Mouse (Mus musculus) spleen, adult 12 weeks (tissue): ENCODE measurements around the gene Lpin3.

Experiments used
- DNase-seq: peaks from one replicate; pipeline ENCODE4 v3.0.0; 2022; ENCODE audit warnings: low spot score

The Lpin3 gene

DNA sequence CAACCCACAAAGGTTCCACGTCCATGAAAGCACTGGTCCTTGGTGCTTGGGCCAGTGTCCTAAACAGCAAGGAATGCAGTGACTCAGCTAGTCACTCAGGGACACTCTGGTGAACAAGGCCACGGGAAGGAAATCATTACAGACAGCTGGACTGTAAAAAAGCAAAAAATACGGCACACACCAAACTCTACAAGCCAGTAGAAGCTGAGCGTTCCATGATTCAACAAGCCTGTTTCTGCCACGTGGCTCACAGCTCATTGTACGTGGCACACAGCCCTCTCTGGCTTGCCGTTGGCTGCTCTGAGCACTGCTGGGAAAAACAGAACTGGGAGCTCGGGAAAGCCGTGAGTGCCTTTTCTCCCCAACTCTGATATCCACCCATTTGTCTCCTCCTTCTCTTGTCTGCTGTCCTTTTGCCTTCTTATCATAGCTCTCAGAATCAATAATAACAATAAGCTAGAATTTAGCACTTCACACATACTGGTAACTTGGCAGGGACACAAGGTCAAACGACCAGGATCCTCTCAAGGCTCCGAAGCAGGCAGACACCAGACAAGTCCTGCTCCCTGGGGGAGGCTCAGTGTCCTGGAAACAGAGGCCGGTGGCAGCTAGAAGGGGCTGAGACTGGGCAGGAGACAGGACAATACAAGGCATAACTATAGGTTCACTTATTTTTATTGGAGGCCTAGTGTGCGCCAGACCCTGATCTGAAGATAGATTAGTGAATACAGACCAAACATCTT is at the start of gene Lpin3:
TSS of gene Lpin3 (plus strand) at position 218 of the 743 bp plus-strand sequence.
- no peak for DNase-seq

DNA sequence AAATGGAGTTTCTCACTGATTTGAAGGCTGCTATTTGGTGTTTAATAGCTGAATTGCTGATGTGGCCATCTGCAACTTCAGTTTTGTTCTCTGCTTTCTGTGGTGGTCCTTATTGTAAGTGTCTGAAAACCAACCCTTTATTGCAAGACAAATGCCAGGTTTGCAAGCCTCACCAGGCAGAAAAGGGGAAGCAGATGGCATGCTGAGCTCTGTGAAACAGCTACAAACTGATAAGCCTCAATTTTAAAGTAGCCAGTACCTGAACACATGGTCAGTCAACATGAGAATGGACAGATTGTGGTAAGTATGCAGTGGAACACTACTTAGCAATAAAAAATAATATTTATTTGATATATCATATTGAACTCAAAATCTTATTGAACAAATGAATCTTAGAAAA is 39.6 kb upstream of the Lpin3 start:
- DNase-seq = no peak

DNA sequence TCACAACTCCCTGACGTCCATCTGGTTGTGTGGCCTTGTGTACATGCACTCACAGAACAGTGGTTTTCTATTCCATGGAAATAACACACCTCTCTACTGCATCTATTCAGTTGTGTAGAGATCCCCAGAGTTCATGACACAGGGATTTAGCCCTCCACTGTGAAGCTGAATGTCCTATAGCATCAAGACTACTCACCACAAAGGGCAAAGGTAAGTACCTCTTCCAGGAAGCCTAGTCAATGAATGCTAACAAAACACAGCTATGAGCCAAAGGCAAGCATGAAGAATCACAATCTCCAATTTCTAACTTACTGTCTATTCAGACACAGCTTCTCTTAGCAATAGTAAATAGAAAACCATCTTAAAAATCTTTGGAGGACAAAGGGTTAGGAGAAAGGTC is 32.8 kb upstream of the Lpin3 start:
- no peak for DNase-seq

DNA sequence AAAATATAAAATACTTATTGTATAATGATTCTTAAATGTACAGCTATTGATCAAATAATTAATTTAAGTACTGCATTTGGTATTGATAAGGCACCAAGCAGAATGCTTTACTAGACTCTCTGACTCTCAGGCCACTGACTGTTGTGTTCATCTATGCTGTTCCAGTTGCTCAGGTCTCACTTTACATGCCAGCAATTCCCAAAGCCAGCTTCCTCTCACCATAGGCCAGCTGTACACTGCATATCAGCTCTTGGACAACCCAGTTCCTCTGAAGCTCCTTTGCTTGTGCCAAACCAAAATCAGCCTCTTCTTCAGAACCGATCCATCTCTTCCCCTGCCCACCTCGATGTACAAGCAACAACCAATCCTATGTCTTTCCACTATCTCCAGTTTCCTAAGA is 32.3 kb upstream of the Lpin3 start:
- no peak for DNase-seq

DNA sequence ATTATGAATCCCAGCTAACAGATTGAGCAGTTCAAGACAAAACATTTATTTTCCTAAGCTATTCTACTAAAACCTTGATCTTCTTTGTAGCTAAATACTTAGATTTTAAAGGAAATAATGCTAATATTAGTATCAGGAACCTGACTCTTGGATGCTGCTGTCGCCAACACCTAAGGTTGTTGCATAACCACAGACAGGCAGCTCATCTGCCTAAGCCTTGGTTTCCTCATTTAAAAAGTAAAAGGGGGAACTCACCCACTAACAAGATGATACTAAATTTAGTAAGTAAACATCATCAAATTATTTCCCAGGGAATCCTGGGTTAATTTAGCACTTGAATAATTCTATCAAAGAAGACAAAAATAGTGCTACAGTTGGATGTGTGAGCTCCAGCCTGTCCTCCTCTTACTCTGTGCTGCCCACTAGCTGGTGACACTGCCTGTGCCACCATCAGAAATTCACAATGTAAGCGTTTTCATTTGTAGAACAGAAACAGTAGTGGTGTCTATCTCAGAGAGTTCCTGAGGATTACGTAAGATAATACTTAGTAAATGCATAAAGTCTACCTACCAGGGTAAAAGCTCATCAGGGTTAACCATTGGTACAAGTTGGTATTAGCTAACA is 30.7 kb upstream of the Lpin3 start:
- DNase-seq = no peak

DNA sequence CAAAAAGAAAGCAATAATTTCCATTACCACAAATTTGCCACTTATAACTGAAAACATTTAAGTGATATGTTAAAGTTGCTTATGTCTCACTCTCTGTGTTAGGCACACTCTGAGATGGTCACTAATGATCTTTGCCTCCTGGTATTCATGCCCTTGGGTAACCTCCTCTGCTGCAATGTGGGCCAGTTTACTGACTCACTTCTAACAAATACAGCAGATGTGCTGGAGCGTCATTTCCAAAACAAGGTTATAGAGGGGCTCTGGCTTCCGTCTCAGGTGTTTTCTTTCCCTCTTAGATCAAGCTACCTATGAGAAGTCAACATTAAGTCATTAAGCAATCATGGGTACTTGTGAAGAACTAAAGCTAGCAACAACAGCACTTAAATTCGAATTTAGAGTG is 30.1 kb upstream of the Lpin3 start:
- no peak for DNase-seq

DNA sequence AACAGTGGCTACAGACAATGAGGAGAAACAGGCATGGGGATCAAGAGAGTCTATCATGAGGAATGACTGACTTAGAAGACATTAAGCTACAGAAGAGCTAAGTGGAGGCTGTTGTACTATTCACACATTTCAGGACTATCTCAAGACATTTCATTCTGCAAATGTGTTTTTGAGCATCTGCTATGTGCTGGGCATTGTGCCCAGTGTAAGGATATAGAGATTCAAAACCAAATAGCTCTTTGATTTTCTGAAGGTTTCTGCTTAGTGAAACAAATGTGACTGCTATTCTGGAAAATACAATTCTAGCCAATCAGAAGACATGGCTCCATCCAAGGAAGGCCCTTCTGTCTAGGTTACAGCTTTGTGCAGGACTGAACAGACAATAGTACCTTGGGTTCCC is 25.8 kb upstream of the Lpin3 start:
- no peak for DNase-seq

DNA sequence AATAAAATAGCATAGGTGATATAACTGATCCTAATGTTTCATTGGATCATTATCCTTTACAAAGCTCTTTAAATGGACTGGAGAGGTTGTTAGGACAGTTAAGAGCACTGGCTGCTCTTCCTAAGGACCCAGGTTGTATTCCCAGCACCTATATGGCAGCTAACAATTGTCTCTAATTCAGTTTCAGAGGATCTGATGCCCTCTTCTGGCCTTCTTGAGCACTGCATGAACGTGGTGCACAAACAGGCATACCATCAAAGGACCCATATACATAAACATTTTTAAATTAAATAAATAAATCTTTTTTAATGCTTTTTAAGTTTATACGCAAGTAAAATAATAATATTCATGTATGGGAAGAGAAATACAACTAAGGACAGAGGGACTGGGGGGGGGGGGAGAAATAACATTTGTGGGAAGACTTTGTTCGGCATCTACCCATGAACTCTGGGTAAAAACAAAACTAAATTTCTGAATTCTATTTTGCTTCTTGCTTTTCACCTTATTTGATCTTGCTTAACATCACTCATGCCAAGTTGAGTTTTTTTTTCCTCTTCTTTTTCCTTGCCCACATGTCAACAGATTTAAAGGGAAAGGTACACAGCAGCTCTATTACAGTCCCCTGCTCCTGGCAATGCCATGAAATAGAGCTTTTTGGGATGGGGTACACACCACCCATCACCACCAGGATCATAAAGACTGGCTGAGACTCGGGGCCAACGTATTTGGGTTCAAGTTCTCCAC is 23.9 kb upstream of the Lpin3 start:
- no peak for DNase-seq

DNA sequence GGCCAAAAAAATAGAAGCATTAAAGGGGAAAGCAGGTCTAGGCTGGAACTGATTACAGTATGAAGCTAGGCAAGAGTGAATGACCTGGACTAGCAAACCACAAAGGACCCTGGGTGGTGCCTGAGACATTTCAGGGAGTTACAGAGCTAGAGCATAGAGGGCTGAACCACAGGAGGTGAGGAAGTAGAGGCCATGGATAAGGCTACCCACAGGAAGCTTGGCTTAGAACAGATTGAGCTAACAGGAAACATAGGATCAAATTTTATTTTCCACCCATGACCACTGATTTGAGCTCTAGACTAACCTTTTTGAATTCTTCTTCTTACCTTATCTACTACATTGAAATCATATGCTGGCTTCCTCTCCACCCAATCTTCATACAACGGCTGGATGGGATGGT is 20.1 kb upstream of the Lpin3 start:
- no peak for DNase-seq

DNA sequence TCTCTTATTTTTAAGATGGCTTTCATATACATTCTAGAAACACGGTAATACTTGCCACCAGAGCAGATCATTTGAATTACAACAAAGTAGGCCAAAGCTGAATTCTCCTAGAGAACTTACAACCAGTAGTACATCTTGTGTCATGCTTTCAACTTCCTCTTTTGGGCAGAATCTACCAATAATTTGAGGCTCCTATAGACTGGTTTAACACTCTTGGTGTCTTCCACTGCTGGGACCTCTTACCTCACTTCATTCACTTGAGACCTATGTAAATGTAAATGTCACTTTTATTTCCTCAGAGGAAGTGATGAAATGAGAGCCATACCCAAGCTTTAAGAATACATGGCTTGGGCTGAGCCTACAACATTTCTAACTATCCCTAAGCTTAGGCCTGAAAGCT is 16.4 kb upstream of the Lpin3 start:
- DNase-seq = no peak

DNA sequence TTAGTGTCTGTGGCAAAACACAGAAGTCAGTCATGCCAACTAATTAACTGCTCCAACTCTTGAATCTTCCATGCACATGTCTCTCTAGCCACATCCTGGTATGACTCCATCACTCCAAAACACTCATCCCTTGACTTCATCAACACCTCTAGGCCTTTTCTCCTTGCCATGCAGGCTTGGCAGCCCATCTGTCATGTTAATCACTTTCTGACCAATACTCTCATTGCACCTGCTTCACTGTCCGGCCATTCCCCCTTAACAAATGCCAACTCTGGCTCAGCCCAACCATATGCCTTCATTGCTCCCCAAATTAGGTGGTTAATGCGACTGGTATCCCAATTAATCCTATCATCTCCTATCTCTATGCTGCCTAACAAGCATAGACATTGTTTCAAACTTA is 15.2 kb upstream of the Lpin3 start:
- no peak for DNase-seq

DNA sequence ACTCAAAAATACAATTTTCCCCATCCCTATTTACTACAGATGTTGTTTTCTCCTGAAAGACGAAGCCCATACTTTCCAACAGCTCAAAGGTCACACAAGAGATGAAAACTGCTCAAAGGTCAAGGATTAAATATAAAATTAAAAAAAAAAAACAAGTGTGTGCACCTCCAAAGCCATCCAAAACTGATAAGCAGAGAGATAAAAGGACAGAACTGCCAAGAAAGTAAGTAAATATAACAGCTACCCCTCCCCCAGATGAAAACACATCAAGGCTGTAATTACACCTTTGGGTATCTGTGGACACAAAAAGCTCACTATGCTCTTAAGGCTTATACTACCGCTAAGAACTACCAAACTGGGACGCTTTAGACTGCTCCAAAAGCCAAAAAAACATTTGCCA is 11.0 kb upstream of the Lpin3 start:
- no peak for DNase-seq

DNA sequence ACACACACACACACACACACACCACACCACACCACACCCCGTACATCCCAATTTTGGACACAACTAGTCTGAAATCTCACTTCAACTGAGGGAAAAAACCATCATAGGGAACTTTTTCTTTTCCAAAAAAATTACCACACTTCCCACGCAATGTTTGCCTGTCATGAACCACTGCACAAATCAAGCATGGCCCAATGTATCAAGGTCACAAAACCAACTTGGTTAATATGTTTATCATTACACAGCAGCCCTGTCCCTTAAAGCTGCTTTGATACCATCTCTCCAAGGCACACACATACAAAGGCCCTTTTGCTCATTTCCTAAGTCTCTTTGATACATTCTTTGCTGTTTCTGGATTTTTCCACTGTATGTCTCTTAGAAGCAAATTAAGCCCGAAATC is 9.2 kb upstream of the Lpin3 start:
- DNase-seq = no peak

DNA sequence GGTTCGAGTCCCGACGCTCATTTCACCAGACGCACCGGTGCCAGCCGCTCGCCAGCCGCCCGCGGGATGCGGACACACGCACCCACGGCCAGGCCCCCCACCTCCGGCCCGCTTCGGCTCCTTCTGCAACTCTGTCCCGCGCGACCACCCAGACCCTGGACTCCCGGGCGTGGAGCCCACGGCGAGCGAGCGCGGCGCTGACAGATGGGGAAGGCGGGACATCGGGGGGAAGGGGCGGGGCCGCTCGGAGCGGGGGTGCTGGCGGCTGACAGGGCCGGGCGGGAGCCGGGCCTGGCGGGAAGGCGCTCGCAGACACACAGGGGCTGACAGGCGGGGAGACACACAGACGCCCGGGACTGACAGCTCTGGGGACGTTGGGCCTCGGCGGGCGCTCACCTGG is 8.1 kb upstream of the Lpin3 start:
- DNase-seq = peak; percentile 56

DNA sequence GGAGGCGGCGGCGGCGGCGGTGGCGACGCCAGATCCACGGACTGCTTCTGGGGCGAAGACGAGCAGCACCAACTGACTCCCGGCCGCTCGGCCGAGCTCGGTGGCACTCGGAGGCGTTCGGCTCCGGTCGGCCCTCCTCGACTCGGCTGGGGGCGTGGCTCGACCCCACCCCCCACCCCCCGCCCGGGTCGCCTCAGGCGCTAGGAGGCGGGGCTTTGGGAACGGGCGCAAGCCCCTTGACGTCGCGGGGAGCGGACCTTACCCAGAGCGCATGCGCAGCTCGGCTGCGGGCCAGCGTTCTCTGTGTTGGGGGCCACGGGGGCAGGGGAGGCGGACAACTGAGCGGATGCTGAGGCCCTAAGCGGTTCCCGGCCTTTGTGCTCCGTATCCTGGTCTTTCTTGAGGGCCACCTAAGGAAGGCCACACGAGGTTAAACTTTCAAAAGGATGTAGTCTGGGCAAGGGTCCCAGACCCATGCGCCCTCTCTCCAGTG is 7.5 kb upstream of the Lpin3 start, which contains the start of gene Zhx3:
TSS of gene Zhx3 (minus strand) at position 109 of the 493 bp plus-strand sequence.
- DNase-seq = peak; percentile 65

DNA sequence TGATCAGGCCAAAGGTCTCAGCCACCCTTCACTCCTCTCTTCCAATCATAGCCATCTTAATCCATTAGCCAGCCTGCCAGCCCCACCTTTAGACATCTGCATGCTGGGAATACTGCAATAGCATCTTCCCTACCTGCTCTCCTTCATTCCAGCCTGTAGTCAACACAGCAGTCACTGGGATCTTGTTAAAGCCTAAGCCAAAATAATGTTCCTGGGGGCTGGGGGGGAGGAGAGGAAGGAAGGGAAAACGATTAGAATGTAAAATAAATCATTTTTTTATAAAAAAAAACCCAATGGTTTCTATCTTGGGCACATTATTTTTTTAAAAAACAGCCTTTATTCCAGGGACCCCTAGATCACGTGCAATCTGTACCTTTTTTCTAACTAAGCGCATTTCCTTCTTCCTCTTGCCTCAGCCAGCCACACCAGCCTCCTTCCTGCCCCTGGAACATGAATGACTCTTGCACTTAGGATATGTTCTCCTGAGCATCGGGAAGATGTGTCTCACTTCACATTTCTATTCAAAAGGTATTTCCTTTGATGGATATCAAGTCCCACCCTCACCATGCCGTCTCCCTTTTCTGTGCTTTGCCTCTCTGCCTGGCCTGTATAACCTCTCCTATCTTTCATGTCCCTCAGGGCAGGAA is 6.1 kb upstream of the Lpin3 start:
- no peak for DNase-seq

DNA sequence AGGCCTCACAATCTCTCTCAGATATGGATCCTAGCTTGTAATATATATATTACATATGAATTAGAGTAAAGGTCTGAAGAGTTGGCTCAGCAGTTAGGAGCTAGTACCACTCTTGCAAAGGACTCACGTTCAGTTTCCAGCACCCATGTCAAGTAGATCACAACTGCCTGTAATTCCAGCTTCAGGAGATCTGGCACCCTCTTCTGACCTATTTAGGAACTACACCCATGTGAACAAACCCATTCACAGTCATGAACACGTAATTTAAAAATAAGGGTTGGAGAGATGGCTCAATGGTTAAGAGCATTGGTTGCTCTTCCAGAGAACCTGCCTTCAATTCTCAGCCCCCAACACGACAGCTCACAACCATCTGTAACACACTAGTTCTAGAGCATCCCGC is 4.4 kb upstream of the Lpin3 start:
- no peak for DNase-seq

DNA sequence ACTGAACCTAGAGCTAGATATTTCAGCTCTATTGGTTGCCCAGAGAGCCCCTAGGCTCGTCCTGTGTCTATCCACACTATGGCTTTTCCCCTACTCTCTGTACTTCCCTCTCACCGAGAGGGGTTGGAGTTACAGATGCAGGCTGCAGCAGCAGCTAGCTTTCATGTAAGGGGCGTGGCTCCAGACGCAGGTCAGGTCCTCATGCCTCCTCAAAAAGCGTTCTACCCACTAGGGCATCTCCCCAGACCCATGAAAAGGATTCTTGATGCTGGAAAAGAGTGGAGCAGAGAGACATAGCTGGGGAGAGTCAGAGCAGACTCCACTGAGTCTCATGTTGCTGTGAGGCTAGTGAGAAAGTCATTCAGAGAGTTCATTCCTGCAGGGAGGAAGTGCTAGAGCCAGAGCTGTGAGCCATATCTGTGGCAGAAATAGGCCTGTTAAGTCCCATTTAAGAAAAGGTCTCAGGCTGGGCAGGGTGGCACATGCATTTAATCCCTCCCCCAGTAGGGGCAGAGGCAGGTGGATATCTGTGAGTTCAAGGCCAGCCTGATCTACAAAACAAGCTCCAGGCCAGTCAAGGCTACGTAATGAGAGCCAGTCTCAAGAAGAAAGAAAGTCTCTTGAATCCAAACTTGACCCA is 1.1 kb downstream of the Lpin3 start:
- DNase-seq = no peak

DNA sequence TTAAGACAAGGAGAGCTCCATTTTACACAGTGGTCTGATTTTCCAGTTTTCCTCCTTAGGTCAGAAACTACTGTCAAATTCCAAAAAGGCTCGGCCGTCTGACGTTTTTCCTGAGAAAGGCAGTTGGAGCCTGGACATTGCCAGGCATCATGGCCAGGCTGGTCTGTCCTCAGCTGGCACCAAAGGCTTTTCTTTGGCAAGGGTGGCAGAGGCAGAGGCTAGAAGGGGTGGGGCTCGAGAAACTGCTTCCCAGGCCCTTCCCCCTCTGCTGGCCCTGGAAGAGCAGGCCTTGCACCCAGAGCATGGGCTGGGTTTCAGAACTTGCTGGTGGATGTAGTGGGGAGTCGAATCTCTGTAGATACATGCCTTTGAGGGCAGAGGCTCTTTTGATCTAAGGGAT is 2.0 kb downstream of the Lpin3 start:
- no peak for DNase-seq

DNA sequence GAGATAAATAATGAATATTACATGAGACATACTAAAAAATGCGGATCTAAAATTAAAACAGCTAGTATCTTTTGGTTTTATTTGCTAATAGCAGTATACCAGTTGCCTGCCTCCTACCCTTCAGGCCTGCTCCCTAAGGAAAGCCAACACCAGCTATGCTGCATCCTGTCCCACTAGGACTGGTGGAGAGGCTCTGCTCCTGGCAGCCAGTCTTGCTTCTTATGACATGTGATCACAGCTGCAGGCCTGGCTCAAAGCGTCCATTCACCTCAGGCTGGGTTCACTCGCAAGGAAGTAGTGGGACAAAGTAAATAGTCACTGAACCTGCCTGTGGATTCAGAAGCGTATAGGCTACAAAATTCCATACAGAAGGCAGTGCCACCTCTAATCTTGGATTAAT is 3.4 kb downstream of the Lpin3 start:
- no peak for DNase-seq

DNA sequence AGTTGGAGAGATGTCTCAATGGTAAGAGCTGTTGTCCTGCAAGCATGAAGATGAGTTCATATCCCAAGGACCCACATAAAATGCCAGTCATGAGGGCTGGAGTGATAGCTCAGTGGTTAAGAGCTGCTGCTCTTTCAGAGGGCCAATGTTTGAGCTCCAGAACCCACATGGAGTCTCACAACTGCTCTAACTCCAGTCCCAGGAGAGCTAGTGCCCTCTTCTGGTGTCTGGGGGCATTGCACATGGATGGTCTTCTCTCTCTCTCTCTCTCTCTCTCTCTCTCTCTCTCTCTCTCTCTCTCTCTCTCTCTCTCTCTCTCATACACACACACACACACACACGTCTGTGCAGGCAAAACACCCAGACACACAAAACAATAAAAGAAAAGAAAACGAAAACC is 4.4 kb downstream of the Lpin3 start:
- DNase-seq = peak; percentile 17

DNA sequence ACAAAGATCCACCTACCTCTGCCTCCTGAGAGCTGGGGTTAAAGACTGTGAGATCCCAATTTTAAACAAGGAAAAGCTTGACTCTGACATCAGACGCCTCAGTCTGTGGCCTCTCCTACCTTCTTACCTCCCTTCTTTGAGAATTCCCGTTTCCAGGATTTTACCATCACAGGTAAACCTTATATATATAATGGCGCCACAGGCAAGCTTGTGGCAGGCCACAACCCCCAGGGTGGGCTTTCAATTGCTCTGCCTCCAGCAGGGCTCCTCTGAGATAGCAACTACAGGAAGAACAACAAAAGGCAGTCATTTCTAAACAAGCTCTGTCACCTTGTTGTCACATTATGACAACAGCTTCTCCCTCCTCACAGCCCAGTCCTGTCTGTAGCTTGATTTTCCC is 5.8 kb downstream of the Lpin3 start:
- DNase-seq = no peak
